Mouse (Mus musculus): Measurements from ENCODE around the gene Notch3.
A peak's percentile ranks its signal among the peaks of the same experiment; 100 is the strongest.
"Not testable (repeated sequence)": the region's sequence is repeated elsewhere in the genome, so short reads cannot be mapped to it uniquely, and the experiment has no call there.

Notch3 gene

DNA sequence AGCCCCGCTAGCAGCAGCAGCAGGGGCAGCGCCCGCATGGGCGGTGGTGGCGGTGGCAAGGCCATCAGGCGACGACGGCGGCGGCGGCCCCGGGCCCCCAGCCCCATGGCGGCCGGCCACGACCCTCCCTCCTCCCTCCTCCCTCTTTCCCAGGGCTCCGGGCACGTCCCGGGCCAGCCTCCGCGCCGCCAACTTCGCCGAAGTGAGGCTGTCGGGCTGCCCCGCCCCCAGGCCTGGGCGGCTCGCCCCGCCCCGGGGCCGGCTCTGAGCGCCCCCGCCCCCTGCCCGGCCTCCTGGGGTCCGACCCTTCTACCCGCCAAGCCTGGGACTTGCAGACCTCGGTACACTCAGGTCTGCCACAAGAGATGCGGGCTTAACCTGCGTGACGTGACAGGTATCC, at the start of gene Notch3:
Gene Notch3 (minus strand): TSS at position 166 of the 400 bp plus-strand sequence.
- no peak for DNase-seq (ENCODE audit: low read depth)

DNA sequence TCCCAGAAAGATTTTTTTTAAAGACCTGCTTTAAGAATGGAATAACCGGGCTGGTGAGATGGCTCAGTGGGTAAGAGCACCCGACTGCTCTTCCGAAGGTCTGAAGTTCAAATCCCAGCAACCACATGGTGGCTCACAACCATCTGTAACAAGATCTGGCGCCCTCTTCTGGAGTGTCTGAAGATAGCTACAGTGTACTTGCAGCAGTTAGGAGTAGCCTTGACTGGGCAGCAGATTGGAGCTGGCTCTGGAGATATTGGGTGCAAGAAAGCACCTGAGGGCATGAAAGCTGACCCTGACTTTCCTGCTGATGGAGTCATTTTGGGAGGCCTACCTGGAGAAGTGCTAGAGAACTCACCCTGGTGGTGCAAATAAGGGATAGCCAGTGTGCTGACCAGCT, 48.9 kb upstream of the Notch3 start:
- not testable (repeated sequence) for DNase-seq (ENCODE audit: low read depth)

DNA sequence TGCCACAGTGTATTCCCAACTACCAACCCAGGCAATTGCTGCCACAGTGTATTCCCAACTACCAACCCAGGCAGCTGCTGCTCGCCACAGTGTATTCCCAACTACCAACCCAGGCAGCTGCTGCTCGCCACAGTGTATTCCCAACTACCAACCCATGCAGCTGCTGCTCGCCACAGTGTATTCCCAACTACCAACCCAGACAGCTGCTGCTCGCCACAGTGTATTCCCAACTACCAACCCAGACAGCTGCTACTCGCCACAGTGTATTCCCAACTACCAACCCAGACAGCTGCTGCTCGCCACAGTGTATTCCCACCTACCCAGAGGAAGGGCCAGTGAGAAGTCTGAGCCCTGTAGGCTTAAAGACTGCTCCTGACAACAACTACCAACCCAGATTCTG, 44.9 kb upstream of the Notch3 start:
- not testable (repeated sequence) for DNase-seq (ENCODE audit: low read depth)

DNA sequence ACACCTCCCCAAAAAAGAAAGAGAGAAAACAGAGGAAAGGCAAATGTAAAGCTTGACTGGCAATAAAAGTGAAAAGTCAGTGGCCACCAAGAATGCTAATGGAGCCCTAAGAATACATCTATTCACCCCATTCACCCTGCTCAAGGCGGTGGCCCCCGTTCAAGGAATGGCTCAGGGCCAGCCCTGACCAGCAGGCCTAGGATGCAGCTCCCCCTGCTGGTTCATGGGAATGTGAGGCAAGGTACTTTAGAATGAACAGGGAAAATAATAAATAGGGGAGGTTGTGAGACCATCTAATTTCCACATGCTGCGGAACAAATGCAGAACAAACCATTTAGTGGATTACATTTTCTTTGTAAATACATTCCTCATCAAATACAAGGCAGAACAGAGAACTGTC, 43.1 kb upstream of the Notch3 start:
- no peak for DNase-seq (ENCODE audit: low read depth)

DNA sequence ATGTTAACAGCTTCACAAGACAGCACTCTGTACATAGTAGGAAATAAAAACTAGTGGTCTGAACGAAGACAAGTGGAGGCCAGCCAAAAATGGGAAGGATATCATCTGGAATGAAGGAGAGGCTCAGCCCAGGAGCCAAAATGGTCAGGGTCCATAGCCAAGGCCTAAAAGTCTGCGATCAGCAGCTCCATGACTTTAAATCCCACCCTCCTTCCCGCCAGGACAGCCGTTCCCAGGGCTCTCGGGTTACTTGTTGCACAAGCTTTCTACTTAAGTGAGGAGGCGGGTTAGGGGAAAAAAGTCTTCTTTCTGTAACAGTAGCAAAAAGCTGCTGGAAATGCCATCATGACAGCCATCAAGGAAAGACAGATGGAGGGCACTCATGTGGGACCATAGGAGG, 42.5 kb upstream of the Notch3 start:
- DNase-seq (ENCODE audit: low read depth) = peak; percentile 69

DNA sequence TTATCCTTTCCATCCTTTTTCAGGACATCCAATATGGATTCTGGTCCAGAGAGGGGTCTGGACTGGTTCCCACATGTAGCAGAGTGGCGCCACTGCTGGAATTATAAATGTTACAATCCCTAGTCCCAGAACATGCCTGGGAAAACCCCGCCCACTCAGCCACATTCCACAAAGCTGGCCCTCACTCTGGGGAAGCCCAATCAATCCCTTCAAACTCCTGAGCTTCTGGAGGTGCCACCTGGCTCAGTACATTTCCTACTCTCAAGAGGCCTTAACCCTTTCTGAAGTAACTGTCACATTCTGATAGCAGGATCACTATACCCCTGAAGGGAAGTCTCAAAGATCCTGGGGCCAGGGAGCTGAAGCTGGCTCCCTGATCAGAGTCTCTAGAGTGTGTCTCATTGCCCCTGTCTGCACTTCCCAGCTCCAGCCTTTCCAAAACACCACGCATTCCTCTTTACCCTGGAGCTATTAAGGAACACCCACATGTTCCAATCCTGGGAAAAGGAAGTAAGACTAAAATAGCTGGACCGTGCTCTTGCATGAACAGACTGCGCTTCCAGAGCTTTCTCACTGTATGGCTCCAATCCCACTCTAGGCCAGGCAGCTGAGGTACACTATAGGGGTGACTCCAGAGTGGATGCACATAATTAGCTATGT, 41.1 kb upstream of the Notch3 start:
- peak; percentile 63 for DNase-seq (ENCODE audit: low read depth)

DNA sequence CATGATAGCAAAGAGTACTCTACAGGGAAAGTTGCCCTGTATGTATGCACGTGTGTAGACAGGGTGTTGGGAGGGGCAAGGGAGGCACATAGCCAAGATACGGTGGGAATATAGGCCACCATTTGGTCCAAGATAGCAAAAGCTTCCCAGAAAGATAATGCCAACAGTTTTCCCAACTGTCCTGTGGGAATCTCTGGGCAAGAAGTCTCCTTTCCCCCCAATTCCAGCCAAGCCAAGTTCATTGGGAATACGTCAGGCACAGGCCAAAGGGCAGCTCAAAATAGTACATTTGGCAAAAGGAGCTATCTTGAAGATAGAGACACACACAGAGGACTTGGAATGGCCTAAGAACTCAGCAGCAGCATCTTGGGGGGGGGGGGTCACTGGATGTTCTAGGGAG, 38.7 kb upstream of the Notch3 start:
- DNase-seq (ENCODE audit: low read depth) = no peak

DNA sequence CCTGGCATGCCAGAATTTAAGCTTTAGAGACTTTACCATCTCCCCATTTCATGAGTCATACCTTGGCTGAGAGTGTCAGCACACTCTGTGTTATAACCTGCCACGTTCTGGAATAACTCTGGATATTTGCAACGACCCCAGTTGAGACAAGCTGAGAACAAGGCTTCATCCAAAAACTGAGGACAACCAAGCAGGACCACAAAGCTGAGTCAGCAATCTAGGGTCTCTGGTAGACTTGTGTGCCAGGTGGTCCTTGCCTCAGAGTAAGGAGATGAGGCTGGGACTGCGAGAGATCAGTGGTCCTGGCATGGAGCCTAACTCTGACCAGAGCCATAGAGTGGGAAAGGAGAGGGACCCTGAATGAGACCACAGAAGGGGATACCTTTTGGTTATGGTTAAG, 36.3 kb upstream of the Notch3 start:
- no peak for DNase-seq (ENCODE audit: low read depth)

DNA sequence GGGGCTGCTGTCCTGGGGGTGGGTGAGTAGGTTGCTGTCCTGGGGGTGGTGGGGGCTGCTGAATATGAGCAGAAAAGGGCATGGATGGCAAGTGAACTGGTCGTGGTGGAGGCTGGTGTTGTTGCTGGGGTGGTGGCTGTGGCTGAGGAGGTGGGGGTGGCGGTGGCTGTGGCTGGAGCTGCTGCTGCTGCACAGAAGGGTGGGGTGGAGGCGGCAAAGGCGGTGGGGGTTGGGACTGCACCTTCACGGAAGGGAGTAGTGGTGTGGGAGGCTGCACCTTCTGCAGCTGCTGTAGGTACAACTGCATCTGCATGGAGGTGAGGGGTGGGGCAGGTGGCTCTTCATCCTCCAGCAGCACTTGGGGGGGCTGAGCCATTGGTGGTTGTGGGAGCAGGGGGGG, 34.4 kb upstream of the Notch3 start:
- DNase-seq (ENCODE audit: low read depth) = no peak

DNA sequence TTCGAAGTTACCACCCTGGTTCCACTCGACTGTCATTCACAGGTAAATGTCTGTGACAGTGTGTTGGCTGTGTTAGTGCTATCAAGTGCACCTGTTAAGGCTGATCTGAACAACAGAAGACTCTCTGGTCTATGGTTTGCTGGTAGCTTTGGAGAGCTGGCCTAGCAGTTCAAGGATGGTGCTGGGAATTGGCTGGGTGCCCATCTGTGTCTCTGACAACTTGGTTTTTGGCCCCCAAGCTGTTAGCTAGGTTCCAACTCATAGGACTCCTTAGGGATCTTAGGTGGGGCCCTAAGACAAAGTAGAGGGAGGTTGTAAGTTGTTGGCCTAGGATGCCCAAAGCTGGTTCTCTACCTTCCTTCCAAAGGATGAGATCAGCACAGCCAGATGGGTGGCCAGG, 33.1 kb upstream of the Notch3 start:
- DNase-seq (ENCODE audit: low read depth) = no peak

DNA sequence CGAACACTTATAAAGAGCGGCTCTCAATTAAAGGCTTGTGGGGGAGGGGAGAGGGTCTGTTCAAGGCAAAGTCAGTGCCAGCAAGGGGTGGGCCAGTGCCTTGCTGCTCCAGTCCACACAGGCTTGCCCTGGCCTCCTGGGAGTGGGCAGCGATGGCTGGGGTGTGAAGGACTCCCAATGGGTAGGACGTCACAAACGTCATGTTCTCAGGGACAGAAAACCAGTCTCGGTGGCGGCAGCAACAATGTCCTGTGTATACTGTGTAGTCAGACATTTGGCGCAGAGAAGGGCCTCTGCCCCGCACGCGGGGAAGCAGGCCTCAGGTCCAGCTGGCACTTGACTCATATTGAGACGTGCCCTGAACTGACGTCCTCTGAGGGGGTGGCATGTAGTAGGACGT, 30.5 kb upstream of the Notch3 start:
- no peak for DNase-seq (ENCODE audit: low read depth)

DNA sequence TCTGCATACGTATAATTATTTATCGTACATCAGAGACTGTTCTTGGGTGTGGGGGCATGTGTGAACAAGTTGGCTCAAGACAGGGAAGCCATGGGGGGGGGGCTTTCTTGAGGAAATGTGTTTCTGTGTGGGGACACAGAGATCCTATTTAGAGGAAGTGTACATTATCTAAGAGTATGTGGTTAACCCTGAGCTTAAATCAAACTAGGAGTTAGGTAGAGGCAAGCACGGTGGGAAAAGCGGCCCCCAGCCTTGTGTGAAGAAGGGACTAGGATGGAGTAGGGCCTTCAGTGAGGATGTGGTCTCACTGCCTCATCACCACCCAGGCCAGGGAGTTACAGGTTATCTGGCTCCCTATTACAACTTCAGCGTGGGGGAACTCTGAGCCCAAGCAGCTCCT, 29.1 kb upstream of the Notch3 start:
- DNase-seq (ENCODE audit: low read depth) = no peak

DNA sequence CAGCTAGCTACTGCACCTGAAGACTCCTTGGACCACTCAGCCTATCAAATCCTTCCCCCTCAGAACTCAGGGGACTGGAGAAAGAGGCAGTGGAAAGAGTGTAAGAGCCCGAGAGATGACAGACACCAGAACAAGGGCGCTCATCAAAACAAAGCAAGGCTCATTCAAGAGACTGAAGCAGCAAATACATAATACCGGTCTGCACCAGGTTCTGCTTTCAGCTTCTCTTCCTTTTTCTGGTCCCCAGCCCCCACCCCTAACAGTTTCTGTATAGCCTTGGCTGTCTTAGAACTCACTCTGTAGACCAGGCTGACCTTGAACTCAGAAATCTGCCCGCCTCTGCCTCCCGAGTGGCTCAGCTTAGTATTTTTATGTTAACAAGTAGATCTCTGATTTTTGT, 26.4 kb upstream of the Notch3 start:
- DNase-seq (ENCODE audit: low read depth) = no peak

DNA sequence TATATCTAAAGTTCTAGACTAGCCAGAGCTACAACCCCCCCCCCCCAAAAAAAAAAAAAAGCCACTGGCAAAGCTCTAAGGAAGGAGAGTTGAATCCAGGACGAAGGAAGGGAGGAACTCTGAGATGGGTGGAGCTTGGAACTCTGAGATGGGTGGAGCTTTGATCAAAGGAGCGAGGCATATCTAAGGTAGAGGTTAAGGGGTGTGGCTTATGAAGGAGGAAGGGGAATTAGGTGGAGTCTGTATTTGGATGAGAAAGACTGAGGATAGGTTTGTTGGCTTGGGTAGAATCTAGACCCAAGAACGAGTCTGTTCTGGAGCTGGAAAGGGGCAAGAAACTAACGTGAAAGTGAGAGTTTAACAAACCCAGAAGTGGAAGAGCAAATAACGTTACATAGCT, 23.2 kb upstream of the Notch3 start:
- no peak for DNase-seq (ENCODE audit: low read depth)

DNA sequence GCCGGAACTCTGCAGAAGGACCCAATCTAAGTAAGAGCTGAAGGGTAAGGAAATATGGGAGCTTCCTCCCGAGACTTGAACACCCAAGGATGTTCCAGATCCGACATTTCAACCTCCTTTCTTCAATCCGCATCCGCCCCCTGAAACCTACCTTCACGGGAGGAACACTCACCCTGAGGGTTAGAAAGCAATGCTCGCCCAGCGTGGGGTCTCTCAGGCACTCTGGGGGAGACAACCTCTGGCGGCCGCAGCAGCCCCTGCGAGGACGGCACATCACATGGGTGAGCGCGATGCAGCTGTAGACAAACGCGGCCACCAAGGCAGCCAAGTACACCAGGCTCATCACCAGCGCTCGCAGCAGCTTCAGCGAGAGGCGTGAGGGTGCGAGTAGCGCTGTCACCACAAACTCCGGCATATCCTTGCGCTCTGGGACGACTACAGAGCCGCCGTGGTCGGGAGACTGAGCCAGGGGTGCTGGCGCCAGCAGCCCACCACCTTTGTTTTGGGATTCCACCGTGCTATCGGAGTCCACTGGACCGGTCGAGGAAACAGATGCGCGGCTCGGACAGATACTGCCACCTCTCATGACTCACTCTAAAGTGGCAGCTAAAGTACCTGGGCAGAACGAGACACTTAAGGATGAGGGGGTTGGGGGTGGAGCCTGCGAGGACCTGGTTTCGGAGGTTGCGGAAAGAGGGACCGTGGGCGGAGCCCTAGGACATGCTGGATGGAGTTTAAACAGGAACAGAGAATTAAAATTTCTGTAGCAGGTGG, 22.4 kb upstream of the Notch3 start, which contains the start of gene Ephx3:
Gene Ephx3 (minus strand): TSS at position 687 of the 774 bp plus-strand sequence.
- DNase-seq (ENCODE audit: low read depth) = no peak

DNA sequence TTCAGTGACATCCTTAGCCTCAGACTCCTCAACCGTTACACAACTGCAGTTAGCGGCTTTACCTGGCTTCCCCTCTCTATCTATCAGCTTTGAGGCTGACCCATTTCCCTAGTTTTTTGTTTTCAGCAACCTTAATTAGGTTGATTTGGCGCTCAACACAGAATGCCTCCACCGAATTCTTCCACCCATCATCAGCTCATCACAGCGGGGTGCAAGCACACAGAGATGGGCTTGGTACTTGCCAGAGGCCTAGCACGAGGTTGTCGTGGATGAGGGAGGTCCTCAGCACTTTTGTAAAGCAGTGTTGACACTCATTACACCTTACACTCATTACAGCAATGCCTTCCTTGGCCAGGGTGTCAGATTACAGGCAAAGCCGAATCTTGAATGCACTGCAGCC, 16.4 kb upstream of the Notch3 start:
- no peak for DNase-seq (ENCODE audit: low read depth)

DNA sequence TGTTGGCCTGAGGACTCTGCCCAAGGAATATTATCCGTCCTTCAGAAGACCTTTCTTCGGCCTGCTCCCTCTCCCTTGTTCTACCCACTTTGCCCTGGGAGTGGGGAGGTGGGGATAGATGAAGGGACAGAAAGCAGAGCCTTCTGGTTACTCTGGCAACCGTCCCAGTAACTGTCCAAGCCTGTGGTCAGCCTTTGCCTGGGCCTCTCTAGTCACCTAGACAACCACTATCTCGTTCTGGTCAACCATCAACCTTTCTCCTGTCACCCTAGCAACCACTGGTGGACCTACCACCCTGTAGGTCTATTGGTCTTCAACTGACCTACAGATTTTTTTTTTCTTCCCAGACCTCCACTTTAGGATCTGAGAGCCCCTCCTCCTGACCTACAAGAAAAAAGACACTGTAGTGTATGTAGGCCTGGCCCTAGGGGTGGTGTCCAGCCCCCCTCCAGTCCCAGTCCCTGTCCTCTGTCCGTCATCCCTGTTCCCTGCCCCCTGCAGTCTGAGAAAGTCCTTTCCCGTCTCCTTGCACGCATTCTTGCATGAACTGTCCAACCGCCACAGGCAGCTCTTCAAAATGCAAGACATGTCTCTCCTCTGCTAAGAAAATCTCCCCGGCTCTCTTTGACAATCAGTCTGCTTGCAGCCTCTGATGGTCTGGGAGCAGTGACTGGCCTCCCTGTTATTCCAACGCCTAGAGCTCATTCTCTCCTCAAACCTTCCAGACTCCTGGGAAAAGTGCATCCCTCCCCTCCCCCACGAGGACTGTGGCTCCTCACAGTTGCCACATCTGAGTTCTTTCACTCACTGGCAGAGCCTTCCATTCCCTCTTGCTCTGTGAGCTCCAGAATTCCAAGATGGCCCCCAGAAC, 13.2 kb upstream of the Notch3 start:
- no peak for DNase-seq (ENCODE audit: low read depth)

DNA sequence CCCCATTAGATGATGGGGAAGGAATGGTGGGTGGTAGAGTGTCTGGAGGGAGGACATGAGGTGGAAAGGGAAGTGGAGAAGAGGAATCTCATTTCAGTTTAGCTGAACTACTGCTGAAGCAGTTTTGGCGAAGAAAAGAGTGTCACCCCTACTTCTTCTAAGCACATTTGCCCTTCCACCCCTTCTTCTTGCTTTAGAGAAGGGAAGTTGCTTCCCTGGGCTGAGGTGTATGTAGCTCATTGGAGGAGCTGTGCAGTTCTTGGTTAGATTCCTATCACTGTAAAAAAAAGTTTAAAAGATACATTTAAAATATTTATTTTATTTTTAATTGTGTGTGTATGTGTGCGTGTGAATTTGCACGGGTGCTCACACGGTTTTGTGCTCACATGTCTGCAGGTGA, 10.3 kb upstream of the Notch3 start:
- no peak for DNase-seq (ENCODE audit: low read depth)

DNA sequence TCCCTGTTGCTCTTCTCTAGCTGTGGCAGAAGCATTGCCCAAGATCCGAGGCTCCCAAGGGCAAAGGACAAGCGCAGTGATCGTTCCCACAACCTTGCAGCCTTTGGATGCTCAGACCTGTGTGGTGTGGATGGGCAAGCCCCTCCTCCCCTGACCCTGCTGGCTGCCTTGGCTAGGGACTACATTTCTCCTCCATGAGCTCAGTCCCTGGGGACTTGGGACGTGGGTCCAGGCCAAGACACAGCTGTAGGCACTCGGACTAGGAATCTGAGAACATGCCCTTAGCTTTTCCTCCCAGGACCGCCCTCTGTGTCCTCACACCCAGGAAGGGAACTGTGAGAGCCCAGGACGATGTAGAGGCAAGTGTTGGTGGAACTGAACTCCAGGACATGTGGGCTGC, 6.5 kb upstream of the Notch3 start:
- no peak for DNase-seq (ENCODE audit: low read depth)

DNA sequence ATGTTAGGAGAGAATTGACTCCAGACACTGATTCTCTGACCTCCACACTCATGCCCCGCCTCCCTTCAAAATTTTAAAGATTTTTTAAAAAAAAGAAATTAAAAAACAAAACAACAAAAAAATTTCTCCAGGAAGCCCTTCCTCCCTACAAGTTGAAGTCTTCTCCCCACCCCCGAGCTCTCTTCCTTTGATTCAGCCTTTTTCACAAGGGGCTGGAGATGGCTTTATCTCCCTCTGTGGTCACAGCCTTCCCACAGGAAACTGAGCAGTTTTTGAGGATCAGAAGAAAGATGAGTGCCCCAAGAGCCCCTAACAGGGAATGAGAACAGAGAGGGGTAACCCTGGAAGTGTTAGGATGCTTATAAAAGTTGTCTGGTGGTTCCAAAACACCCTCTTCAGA, 5.8 kb upstream of the Notch3 start:
- DNase-seq (ENCODE audit: low read depth) = no peak

DNA sequence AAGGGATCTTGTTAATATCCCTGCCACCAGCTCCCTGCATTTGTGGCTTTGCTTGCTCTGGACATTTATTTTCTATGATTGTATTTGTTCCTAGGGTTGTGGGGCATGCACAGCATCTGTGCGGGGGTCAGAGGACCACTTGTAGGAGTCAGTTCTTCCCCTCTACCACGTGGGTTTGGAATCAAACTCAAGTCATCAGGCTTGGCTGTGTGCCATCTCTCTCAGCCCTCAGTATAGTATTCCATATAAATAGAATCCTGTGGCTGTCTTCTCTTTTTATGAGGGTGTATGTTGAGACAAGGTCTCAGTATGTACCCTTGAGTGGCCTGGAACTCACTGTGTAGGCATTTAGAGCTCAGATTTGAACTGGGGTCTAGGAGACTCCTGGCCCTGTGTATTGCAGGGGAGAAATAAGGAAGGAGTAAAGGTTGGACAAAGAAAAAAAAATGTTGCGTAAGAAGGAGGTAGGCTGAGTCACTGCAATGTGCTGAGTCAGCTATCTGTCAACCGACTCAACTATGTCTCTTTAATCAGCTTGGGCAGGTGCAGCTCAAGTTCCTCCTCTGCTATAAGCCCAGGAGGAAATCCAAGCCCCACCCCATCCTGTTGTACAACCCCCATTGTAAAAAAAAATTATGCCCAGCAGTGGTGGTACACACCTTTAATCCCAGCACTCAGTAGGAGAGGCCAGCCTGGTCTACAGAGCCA, 3.0 kb upstream of the Notch3 start:
- DNase-seq (ENCODE audit: low read depth) = no peak

Data from fibroblast of lung, adult 2 months (primary cell).